Mouse (Mus musculus) mature B cell (primary cell): ENCODE measurements around the gene Dyrk1a.

Experiments
- in situ Hi-C: fragments of 300-500 bp; cut with MboI; formaldehyde crosslinking; loops from 2 replicates; pipeline ENCODE4 v1.14.3; 2019

The Dyrk1a gene

GRCm38 (mm10) chr16:94713480-94714094 lies 143.8 kb downstream of the Dyrk1a start:
- in situ Hi-C loops, result no loop called here

GRCm38 (mm10) chr16:94714483-94714882 lies 144.7 kb downstream of the Dyrk1a start:
- in situ Hi-C loops, result no loop called here

GRCm38 (mm10) chr16:94717051-94717450 lies 147.2 kb downstream of the Dyrk1a start:
- in situ Hi-C loops, result no loop called here

- in situ Hi-C loops, result no loop called here
Observed at GRCm38 (mm10) chr16:94718919-94719318, 149.1 kb downstream of the Dyrk1a start.

- in situ Hi-C loops, result no loop called here
Observed at GRCm38 (mm10) chr16:94719488-94719887, 149.7 kb downstream of the Dyrk1a start.

GRCm38 (mm10) chr16:94720476-94721153 lies 150.8 kb downstream of the Dyrk1a start:
- in situ Hi-C loops, result no loop called here

GRCm38 (mm10) chr16:94721549-94722006 lies 151.8 kb downstream of the Dyrk1a start:
- in situ Hi-C loops, result no loop called here

GRCm38 (mm10) chr16:94722936-94723335 lies 153.1 kb downstream of the Dyrk1a start:
- in situ Hi-C loops, result no loop called here

GRCm38 (mm10) chr16:94724061-94724596 lies 154.3 kb downstream of the Dyrk1a start:
- in situ Hi-C loops, result no loop called here

GRCm38 (mm10) chr16:94724747-94725211 lies 155.0 kb downstream of the Dyrk1a start:
- in situ Hi-C loops, result no loop called here

GRCm38 (mm10) chr16:94729236-94729635 lies 159.4 kb downstream of the Dyrk1a start:
- in situ Hi-C loops, result no loop called here

- in situ Hi-C loops, result no loop called here
Observed at GRCm38 (mm10) chr16:94731027-94731426, 161.2 kb downstream of the Dyrk1a start.

- in situ Hi-C loops, result no loop called here
Observed at GRCm38 (mm10) chr16:94735472-94735871, 165.7 kb downstream of the Dyrk1a start.

- in situ Hi-C loops, result no loop called here
Observed at GRCm38 (mm10) chr16:94736462-94737358, 166.9 kb downstream of the Dyrk1a start.

- in situ Hi-C loops, result no loop called here
Observed at GRCm38 (mm10) chr16:94737359-94737687, 167.5 kb downstream of the Dyrk1a start.

- in situ Hi-C loops, result no loop called here
Observed at GRCm38 (mm10) chr16:94743853-94744501, 174.2 kb downstream of the Dyrk1a start.

- in situ Hi-C loops, result no loop called here
Observed at GRCm38 (mm10) chr16:94745016-94745415, 175.2 kb downstream of the Dyrk1a start.
